Mouse (Mus musculus) urinary bladder, postnatal 4 days (tissue): ENCODE measurements around the gene Chrna5.
"Not testable (repeated sequence)": the region's sequence is repeated elsewhere in the genome, so short reads cannot be mapped to it uniquely, and the experiment has no call there.

Experiments used
- DNase-seq, 2 experiments: peaks; one replicate each; pipeline ENCODE4 v3.0.0; 2021 to 2022; ENCODE audit warnings: low spot score in 2 of 2

Chrna5 gene

GRCm38 (mm10) chr9:54980674-54981073 is at the start of gene Chrna5:
TSS of gene Chrna5 (plus strand) at chr9:54980880.
- DNase-seq: no peak

DNA sequence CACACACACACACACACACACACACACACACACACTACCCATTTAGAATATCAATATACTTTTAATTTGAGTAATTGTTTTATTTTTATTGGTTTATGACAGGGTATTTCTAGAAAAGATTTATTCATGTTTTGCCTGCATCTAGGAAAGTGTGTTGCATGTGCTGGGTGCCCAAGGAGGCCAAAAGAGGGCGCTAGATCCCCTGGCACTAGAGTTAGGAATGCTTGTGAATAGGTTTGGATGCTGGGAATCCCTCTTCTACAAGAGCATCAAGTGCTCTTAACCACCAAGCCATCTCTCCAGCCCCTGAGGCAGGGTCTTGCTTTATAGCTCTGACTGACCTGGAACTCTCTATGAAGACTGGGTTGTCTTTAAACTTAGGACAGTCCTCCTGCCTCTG is 48.9 kb upstream of the Chrna5 start:
- no peak for DNase-seq

GRCm38 (mm10) chr9:54932379-54932778 is 48.3 kb upstream of the Chrna5 start:
- DNase-seq: no peak

- DNase-seq: no peak
Measured at GRCm38 (mm10) chr9:54942071-54942470, 38.6 kb upstream of the Chrna5 start.

DNA sequence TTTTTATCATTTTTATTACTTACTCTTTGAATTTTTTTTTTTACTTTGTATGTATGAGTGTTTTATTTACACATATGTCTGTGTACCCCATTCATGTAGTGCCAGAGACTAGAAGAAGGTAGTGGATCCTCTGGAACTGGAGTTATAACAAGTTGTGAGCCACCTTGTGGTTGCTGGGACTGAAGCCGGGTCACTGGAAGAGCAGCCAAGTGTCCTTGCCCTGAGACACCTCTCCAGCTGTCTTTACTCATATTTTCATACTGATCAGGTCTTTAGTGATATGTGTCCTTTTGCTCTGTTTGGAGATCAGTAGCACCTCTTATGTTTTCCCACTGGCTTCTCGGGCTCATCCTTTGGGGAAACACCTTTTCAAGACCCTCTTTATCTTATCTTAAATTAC is 36.2 kb upstream of the Chrna5 start:
- no peak for DNase-seq

- DNase-seq: peak in 1 of 2 experiments; percentile 41
Measured at GRCm38 (mm10) chr9:54946256-54946655, 34.4 kb upstream of the Chrna5 start.

DNA sequence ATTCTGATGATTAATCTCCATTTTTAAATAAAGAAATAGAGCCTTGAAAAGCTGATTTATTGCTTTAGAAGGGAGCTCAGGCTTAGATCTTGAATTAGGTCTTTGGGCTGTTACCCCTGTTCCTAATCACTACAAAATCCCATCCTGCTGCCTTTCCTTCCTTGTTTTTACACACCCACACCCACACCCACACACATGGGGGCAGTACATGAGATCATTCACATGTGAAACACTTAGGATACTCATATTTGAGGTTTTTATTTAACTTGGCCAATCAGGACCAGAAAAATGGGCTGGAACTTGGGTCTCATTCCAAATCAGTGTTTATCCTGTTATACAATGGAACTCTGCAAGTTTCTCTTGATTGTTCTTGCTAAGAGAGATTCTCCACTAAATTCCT is 31.2 kb upstream of the Chrna5 start:
- no peak for DNase-seq

DNA sequence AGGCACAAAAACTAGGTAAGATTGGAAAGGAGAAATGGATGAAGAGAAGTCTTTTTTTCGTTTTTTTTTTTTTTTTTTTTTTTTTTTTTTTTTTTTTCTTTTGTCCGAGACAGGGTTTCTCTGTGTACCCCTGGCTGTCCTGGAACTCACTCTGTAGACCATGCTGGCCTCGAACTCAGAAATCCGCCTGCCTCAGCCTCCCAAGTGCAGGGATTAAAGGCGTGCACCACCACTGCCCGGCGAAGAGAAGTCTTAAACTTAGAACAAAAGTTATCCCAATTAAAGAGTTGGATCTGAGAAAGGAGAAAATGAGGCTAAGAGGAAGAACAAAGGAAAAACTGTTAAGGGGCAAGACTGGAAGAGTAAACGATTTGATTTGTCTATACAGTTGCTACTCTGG is 30.5 kb upstream of the Chrna5 start:
- DNase-seq: not testable (repeated sequence)

DNA sequence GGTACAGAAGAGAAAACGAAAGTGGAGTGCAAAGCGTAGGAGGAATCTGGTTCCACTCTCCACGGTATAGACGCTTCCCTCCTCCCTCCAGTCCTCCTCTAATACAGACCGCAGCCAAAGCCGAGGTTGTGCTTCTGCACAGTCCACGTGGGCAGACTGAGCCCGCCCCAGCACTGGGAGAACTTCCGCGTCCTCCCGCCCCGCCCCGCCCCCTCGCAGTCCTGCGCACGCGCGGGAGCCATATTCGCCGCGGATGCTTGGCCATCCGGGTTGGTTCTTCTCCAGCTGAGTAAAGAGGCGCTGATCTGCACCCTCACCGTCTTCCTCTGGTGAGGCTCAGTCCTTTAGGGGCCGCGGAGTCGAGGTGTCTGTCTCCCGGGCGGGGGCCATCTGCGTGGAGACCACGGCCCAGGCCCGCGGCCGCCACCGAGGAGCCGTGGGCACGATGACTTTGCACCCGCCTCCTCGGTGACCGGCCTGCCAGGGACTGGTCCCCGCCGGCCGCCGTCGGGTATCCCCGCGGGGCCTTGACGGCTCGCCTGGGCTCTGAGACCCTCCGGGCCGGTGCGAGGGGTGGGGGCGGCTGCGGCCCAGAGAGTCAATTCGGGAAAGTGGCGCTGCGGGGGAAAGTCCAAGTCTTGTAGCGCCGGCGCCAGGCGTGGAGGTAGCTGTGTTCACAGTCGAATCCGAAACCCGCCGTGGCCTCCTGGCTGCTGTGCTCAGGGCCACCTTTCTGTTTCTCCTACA is 29.9 kb upstream of the Chrna5 start, which contains the start of the genes Psma4 and AY074887:
Psma4 (plus strand) TSS at position 216 of the 747 bp plus-strand sequence.
AY074887 (minus strand) TSS at position 424 of the 747 bp plus-strand sequence.
- DNase-seq: peak; percentile 90

DNA sequence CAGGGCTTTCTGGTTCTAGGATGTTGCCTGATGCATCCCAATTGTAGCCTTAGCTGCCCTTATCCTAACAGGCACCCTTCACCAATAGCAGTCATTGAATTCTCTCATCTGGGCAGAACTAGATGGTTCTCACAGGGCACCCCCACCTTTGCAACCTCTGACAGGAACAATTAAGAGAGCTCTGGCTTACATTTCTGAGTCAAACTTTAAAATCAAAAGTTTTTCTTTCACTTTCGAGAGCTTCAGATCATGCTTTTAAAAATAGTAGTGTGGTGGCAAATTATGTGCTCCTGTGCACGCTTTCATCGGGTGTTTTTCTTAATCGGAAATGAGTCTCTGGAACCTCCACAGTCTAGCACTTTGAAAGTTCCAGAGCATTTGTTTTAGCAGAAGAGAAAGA is 19.6 kb upstream of the Chrna5 start:
- DNase-seq: no peak

DNA sequence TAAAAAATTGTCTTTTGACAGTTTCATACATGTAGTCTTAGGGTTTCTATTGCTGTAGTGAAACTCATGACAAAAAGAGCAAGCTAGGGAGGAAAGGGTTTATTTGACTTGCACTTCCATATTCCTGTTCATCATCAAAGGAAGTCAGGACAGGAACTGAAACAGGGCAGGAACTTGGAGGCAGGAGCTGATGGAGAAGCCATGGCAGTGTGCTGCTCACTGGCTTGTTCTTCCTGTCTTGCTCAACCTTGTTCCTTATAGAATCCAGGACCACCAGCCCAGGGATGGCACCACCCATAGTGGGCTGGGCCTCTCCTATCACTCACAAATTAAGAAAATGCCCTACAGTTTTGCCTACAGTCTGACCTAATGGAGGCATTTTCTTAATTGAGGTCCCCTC is 17.0 kb upstream of the Chrna5 start:
- DNase-seq: no peak

- no peak for DNase-seq
Measured at GRCm38 (mm10) chr9:54969972-54970637, 10.6 kb upstream of the Chrna5 start.

GRCm38 (mm10) chr9:54981291-54982191 is 861 bp downstream of the Chrna5 start:
- no peak for DNase-seq

- DNase-seq: no peak
Measured at GRCm38 (mm10) chr9:54982401-54982800, 1.7 kb downstream of the Chrna5 start.

DNA sequence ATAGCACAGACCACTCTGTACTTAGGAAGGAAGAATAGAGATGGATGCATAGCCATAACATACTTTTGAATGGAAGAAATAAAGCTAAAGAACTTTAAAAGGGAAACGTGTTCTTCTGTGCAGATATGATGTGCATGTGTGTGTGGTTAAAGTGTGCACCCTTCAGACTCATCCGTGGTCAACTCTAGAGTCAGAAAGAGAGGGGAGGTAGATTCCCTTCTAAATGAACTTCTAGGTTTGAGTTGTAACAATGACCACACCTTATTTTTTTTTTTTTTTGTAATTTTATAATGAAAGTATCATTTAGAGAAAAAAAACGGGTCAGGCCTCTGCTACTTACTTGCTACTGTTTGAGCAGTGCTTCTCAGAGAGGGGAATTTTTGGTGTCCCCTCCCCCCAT is 9.7 kb downstream of the Chrna5 start:
- no peak for DNase-seq

DNA sequence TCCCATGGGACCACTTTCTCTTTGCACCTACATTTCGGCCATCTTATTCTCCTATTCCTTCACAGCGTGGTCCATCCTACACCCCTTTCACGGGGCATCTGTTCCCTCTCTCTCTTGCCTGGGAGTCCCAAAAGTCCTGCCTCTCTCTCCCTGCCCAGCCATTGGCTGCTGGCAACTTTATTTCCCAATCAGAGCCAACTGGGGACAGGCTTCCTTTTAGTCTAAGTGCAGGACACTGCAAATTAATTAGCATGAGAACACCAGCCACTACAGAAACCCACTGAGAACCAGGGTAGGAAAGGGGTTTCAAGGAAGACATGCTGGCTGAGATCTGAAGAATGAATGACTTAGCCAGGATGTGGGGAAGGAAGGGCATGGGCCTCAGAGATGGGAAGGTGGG is 13.7 kb downstream of the Chrna5 start:
- DNase-seq: no peak

DNA sequence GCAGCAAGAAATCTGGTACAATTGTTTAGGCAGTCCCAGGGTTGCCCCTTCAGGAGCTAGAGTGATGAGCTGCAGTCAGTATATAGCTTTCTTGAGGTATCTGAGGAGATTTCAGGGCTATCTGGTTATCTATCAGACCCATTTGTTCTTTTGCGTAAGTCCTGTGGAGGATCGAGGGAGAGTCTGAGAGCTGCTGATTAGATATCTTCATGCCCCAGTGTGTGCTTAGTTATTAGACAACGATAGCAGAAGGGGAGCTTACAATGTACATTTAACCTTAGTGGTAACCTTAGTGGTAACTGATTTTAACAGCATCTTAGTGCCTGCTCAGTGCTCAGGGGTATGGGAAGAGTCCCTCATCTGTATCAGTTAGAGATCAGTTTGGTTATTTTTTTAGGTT is 15.0 kb downstream of the Chrna5 start:
- DNase-seq: no peak

DNA sequence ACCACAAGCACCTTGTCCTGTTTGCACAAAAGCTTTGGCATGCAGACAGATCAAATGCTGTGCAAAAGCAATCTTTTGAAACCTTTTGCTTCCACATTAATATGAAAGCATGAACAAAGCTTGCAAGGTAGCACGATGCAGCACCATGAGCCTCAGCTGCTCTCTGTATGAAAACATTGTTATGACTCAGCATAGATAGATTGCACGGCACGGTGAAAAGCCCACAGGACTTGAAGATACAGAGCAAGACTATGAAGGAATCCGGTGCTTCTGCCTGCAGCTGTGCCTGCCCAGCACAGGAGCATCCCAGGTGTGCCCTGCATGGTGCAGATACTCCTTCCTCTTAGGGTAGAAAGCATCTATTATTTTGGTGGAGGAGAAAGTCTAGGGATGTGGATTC is 22.9 kb downstream of the Chrna5 start:
- no peak for DNase-seq

GRCm38 (mm10) chr9:55009692-55010091 is 29.0 kb downstream of the Chrna5 start:
- DNase-seq: no peak

DNA sequence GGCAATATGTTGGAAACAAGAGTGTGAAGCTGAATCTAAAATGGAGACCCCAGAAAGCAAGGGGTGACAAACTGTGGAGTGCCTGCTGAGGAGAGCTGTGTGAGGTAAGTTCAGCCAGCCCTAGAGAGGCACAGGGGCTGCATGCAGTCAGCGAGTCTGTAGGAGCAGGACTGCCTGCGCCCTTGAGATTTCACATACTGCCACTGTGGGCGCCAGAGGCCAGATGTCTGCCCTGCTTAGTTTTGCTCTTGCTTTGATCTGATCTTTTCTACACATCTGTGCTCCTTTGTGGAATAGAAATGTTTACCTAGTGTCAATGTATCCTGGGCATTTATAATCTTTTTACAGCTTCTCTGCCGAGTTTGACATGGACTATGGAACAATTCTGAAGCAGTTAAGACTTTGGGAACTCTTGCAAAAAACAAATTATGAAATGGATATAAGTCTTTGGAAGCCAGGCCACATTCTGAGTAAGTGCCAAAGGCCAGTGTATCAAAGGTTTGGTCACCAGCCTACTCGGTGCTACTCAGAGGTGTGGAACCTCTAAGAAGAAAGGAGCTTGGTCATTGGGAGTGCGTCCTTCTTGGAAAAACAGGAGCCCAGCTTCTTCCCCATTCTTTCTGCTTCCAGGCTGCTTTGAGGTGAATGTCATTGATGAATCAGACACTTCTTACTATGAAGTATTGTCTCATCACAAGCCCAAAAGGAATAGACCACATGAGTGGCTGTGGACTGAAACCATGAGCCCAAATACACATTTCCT is 30.1 kb downstream of the Chrna5 start:
- DNase-seq: no peak

DNA sequence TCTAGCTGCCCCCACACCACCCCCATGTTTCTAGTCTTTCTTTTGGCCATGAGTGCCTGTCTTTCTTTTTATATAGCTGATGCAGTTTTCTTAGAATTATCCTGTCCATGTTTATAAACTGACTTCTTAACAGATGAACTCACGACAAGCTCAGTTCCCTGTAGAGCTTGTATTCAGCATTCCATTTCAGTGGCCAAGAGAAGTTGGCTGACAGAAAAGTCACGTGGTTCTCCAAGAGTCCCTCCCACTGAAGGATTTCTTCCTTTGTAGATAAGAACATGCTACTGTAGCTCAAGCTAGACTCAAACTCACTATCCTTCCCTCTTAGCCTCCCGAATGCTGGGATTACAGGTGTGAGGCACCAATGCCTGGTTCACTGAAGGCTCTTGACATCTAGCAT is 36.2 kb downstream of the Chrna5 start:
- DNase-seq: no peak

- no peak for DNase-seq
Measured at GRCm38 (mm10) chr9:55023326-55023725, 42.6 kb downstream of the Chrna5 start.
